Mouse (Mus musculus): Measurements from ENCODE around the gene 1300017J02Rik.

GRCm38 (mm10) chr9:103287840-103288488, 16.9 kb downstream of the 1300017J02Rik start:
- TF ChIP-seq CTCF (IDR thresholded peaks at IDR 0.05; ENCODE audit: low read depth) (no peak), EP300 (optimal IDR thresholded peaks at IDR 0.05) (no peak)
